Mouse (Mus musculus): ENCODE results near the gene Morn1. TPM values are rescaled to one million over a fixed set of nuclear protein-coding genes. Genes with fewer than 3 reads are reported as not detected.

Morn1 gene
- polyA plus RNA-seq, 1 experiment from 2014 or later: 2.1 TPM

DNA sequence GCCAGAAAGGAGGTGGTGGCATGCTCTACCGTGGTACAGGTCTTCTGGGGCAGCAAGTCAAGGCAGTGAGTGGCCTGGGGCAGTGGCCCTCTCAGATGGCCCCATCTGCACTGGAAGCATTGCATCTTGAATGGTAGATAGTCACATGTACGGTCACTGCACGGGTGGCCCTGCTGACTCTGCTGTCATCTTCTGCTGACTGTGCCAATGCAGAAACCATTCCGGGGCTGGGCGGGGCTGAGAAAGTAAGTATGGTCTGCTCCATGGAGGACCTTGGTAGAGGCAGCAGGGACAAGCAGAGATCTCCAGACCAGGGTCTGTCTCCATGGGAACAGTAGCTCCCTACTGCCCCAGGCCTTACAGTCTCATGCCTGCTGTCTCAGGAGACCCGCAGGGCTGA lies 34.8 kb downstream of the Morn1 start:
- Histone ChIP-seq H3K4me3 (no peak overlapping the region), H3K27ac (peak overlapping the region; percentile 56), H3K4me1 (peaks cover 87% of the 10 kb centered on the region), H3K9me3 (replicated peaks) (no peaks in the 10 kb centered on the region), H3K36me3 (no peaks in the 10 kb centered on the region), H3K27me3 (replicated peaks) (no peaks in the 10 kb centered on the region), H3K9ac (no peak overlapping the region), H3K4me2 (no peak overlapping the region)
- no peak for ATAC-seq
- WGBS (ENCODE audit: insufficient replicate concordance): 87% methylated on average over 6 of the region's 6 CpGs

- ATAC-seq: no peak
- no peak overlapping the region for H3K9ac ChIP-seq
- peaks cover 79% of the 10 kb centered on the region for H3K4me1 ChIP-seq
- H3K27me3 ChIP-seq (replicated peaks): no peaks in the 10 kb centered on the region
- no peak overlapping the region for H3K4me3 ChIP-seq
- no peaks in the 10 kb centered on the region for H3K9me3 ChIP-seq (replicated peaks)
- 67% methylated on average over 6 of the region's 6 CpGs for WGBS (ENCODE audit: insufficient replicate concordance)
- no peaks in the 10 kb centered on the region for H3K36me3 ChIP-seq
- H3K27ac ChIP-seq: no peak overlapping the region
- H3K4me2 ChIP-seq: no peak overlapping the region
Measured at GRCm38 (mm10) chr4:155121915-155122443, 35.6 kb downstream of the Morn1 start.

DNA sequence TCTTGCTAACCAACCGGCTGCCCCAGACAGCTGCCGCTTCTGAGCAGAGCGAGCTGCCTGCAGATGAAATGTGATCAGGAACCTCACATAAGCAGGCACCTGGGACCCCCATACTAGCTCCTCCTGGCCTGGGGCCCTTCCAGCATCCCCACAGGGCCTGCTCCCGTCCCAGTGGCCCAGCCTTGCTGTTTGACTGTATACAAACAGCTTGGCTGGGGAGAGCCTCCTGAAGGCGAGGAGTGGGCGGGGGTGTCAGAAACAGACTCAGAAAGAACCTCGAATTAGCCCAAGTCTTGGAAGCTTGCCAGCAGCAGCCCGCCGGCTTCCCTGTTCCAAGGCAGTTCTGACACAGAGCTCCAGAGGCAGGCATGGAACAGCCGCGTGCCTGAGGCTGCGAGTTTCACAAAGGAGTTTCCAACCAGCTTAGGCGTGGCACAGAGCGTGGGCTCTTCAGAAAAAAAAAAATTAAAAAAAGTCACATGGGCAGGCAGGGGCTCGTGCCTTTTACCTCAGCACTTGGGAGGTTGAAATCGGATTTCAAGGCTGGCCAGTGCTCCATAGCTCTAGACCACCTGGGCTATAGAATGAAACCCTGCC lies 36.2 kb downstream of the Morn1 start:
- Histone ChIP-seq H3K4me2 (no peak overlapping the region), H3K36me3 (no peaks in the 10 kb centered on the region), H3K27ac (no peak overlapping the region), H3K9ac (no peak overlapping the region), H3K4me3 (no peak overlapping the region), H3K9me3 (replicated peaks) (no peaks in the 10 kb centered on the region), H3K4me1 (peaks cover 74% of the 10 kb centered on the region), H3K27me3 (replicated peaks) (no peaks in the 10 kb centered on the region)
- WGBS (ENCODE audit: insufficient replicate concordance): 61% methylated on average over 16 of the region's 16 CpGs
- ATAC-seq: no peak

- Histone ChIP-seq H3K4me2 (no peak overlapping the region), H3K4me3 (no peak overlapping the region), H3K36me3 (no peaks in the 10 kb centered on the region), H3K27ac (no peak overlapping the region), H3K9me3 (replicated peaks) (no peaks in the 10 kb centered on the region), H3K9ac (no peak overlapping the region), H3K4me1 (peaks cover 61% of the 10 kb centered on the region), H3K27me3 (replicated peaks) (no peaks in the 10 kb centered on the region)
- no peak for ATAC-seq
- 73% methylated on average over 9 of the region's 9 CpGs for WGBS (ENCODE audit: insufficient replicate concordance)
Measured at GRCm38 (mm10) chr4:155123868-155124534, 37.6 kb downstream of the Morn1 start.

DNA sequence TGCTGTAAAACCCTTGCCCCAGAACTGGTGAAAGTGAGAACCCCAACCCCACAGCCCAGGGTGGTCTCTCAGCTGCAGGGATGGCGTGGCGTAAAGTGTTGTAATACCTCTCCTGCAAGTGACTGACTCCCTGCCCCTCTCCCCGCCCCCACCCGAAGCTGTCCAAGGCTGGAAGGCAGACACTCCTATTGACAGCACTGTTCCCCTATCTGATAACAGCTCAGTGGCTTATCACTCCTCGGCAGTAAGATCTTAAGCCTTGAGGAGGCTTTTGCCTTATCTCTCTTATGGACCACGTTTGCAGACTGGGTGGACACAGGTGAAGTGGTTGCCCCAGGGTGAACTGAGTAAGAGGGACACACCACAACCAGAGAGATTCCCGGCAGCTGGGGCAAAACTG lies 38.9 kb downstream of the Morn1 start:
- ATAC-seq: peak; percentile 48
- Histone ChIP-seq H3K36me3 (no peaks in the 10 kb centered on the region), H3K4me1 (peaks cover 51% of the 10 kb centered on the region), H3K9me3 (replicated peaks) (no peaks in the 10 kb centered on the region), H3K27me3 (replicated peaks) (no peaks in the 10 kb centered on the region), H3K4me2 (0 out of 2 replicates have a peak overlapping the region, but pooled peaks have one; percentile 4), H3K4me3 (no peak overlapping the region), H3K27ac (no peak overlapping the region), H3K9ac (no peak overlapping the region)
- WGBS (ENCODE audit: insufficient replicate concordance): 19% methylated on average over 7 of the region's 7 CpGs

- H3K36me3 ChIP-seq: no peaks in the 10 kb centered on the region
- no peaks in the 10 kb centered on the region for H3K27me3 ChIP-seq (replicated peaks)
- no peaks in the 10 kb centered on the region for H3K9me3 ChIP-seq (replicated peaks)
- 70% methylated on average over 5 of the region's 5 CpGs for WGBS (ENCODE audit: insufficient replicate concordance)
- ATAC-seq: no peak
- peaks cover 42% of the 10 kb centered on the region for H3K4me1 ChIP-seq
- H3K27ac ChIP-seq: no peak overlapping the region
- H3K9ac ChIP-seq: no peak overlapping the region
- H3K4me2 ChIP-seq: no peak overlapping the region
- no peak overlapping the region for H3K4me3 ChIP-seq
Measured at GRCm38 (mm10) chr4:155126194-155126593, 39.8 kb downstream of the Morn1 start.

DNA sequence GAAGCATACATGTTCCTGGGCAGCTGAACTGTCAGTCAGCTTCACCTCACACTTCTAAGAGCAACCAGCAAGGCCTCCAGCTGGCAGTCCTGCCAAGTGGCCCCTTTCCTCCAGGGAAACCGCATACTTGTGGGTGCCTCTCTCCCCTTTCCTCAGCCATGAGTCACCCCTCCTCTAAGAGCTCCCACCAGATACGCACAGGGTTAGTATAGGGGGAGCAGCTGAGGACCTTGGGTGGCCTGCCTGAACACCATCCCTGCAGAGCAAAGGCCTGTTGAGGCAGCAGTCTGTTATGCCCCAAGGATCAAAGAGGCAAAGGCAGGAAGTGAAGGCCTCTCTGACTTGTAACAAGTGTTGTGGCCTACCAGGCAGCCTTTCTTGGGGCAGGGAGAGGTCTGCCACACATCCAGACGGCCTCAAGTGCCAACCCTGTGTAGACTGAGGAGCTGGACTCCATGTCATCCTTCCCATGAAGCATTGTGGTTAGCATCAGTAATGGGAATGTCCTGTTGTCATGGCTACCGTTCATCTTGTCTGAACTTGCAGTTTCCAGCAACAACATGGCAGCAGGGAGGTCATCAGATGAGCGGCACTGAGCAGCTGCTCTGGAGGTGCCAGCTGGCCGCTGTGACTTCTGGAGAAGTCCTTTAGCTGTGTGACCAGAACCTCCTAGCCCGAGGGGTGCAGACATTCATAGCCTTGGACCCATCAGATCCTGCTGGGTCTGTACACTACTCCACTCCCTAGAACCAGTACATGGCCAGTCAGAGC lies 40.4 kb downstream of the Morn1 start:
- no peak overlapping the region for H3K4me3 ChIP-seq
- no peak overlapping the region for H3K4me2 ChIP-seq
- peaks cover 36% of the 10 kb centered on the region for H3K4me1 ChIP-seq
- H3K36me3 ChIP-seq: no peaks in the 10 kb centered on the region
- 0 out of 2 replicates have a peak, but pooled peaks cover 1% of the 10 kb centered on the region for H3K27me3 ChIP-seq (replicated peaks)
- ATAC-seq: no peak
- WGBS (ENCODE audit: insufficient replicate concordance): 64% methylated on average over 7 of the region's 7 CpGs
- no peak overlapping the region for H3K9ac ChIP-seq
- H3K27ac ChIP-seq: no peak overlapping the region
- no peaks in the 10 kb centered on the region for H3K9me3 ChIP-seq (replicated peaks)

DNA sequence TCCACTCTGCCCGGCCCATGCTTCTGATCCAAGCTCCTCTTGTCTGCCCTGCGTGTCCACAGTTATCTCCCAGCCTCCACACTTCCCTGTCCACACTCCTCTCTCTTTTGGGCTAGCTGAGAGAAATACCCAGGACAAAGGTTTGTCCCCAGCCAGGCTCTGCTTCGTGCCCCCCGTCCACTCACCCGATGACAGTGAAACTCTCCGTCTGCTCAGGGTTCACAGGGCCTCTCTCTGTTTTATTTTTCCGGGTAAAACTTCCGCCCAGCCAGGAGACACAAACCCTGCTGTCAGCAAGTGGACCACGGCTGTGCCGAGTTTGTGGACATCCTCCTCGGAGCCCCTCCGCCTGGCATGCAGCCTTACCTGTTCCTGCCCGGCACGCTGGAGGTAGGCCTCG lies 42.0 kb downstream of the Morn1 start:
- no peaks in the 10 kb centered on the region for H3K9me3 ChIP-seq (replicated peaks)
- no peaks in the 10 kb centered on the region for H3K36me3 ChIP-seq
- WGBS (ENCODE audit: insufficient replicate concordance): 84% methylated on average over 15 of the region's 15 CpGs
- peaks cover 22% of the 10 kb centered on the region for H3K4me1 ChIP-seq
- no peak overlapping the region for H3K9ac ChIP-seq
- no peak for ATAC-seq
- H3K4me3 ChIP-seq: no peak overlapping the region
- no peak overlapping the region for H3K4me2 ChIP-seq
- peaks cover 4% of the 10 kb centered on the region; the same call in 1 of the 2 replicates for H3K27me3 ChIP-seq (replicated peaks)
- no peak overlapping the region for H3K27ac ChIP-seq

- WGBS (ENCODE audit: insufficient replicate concordance): 82% methylated on average over 10 of the region's 10 CpGs
- H3K4me1 ChIP-seq: peaks cover 15% of the 10 kb centered on the region
- H3K4me2 ChIP-seq: no peak overlapping the region
- ATAC-seq: no peak
- no peaks in the 10 kb centered on the region for H3K36me3 ChIP-seq
- H3K9me3 ChIP-seq (replicated peaks): no peaks in the 10 kb centered on the region
- H3K27me3 ChIP-seq (replicated peaks): peaks cover 7% of the 10 kb centered on the region; the same call in 1 of the 2 replicates
- no peak overlapping the region for H3K4me3 ChIP-seq
- no peak overlapping the region for H3K27ac ChIP-seq
- H3K9ac ChIP-seq: no peak overlapping the region
Measured at GRCm38 (mm10) chr4:155129132-155129917, 42.9 kb downstream of the Morn1 start.

- H3K36me3 ChIP-seq: no peaks in the 10 kb centered on the region
- H3K4me2 ChIP-seq: no peak overlapping the region
- peaks cover 7% of the 10 kb centered on the region; the same call in 1 of the 2 replicates for H3K27me3 ChIP-seq (replicated peaks)
- H3K27ac ChIP-seq: no peak overlapping the region
- H3K9ac ChIP-seq: no peak overlapping the region
- H3K4me3 ChIP-seq: no peak overlapping the region
- no peak for ATAC-seq
- no peaks in the 10 kb centered on the region for H3K9me3 ChIP-seq (replicated peaks)
- 75% methylated on average over 14 of the region's 14 CpGs for WGBS (ENCODE audit: insufficient replicate concordance)
- H3K4me1 ChIP-seq: peaks cover 9% of the 10 kb centered on the region
Measured at GRCm38 (mm10) chr4:155129996-155130395, 43.6 kb downstream of the Morn1 start.

DNA sequence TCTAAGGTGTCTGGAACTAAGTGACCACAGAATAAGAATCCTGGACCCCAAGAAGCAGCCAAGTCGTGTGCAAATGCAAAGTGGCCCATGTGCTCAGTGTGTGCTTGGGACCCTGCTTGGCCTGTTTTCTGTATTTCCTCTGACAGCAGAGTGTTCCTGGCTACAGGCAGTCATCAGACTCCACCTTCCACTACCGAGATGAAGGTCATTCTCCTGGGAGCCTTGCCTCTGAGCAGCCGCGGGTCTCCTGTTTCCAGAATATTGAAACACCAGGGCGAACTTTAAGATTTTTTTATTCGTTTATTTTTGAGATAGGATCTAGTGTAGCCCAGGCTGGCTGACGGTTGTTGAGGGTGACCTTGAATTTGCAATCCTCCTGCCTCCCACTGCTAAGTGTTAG lies 44.2 kb downstream of the Morn1 start:
- H3K4me1 ChIP-seq: peaks cover 3% of the 10 kb centered on the region

More for the DNA sequence above, 44.2 kb downstream of the Morn1 start:
- WGBS (ENCODE audit: insufficient replicate concordance): 65% methylated on average over 7 of the region's 7 CpGs
- peaks cover 7% of the 10 kb centered on the region; the same call in 1 of the 2 replicates for H3K27me3 ChIP-seq (replicated peaks)
- ATAC-seq: no peak
- no peaks in the 10 kb centered on the region for H3K36me3 ChIP-seq
- no peak overlapping the region for H3K9ac ChIP-seq
- no peak overlapping the region for H3K27ac ChIP-seq
- H3K9me3 ChIP-seq (replicated peaks): no peaks in the 10 kb centered on the region
- H3K4me3 ChIP-seq: no peak overlapping the region
- H3K4me2 ChIP-seq: no peak overlapping the region

All from liver, embryonic 12.5 days (tissue).